Mouse (Mus musculus): ENCODE data around the gene Slc25a1. TPM values are rescaled to one million over a fixed set of nuclear protein-coding genes. Genes with fewer than 3 reads are reported as not detected.
"Not testable (repeated sequence)": the region's sequence is repeated elsewhere in the genome, so short reads cannot be mapped to it uniquely, and the experiment has no call there.

Slc25a1 gene
- 139 and 145 TPM in 2 replicates for polyA plus RNA-seq (2015; fragmentation: Nextera tagmentation; extraction: Ambion mirVana)

DNA sequence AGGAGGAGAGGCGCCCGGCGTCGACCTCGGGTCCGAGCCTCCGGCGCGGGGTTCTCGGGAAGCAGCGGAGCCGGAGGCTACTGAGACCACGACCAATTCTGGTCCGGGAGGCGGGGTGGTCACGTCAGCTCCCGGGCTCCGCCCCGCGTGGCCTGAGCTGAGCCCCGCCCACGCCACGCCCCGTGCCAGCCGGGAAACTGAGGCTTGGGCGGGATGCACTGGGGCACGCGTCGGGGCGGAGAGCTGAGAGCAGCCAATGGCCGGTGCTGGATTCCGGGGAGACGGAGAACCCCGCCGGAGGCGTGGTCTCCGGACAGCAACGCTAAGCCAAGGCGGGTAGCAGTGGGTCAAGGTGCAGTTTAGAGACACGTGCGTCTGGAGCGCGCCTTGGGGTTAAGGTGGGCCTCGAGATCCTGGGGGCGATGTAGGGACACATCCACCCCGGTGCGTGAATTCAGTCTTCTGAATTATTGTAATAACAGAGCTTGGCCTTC is at the start of gene Slc25a1:
Gene Slc25a1 (minus strand): TSS at position 133 of the 494 bp plus-strand sequence.
- Histone ChIP-seq H3K4me2 (replicated peaks) (peak within 1 kb of the TSS; percentile 95), H3K36me3 (peaks cover 10% of the 10 kb centered on the region; the same call in 1 of the 2 replicates), H3K27ac (replicated peaks) (peak within 1 kb of the TSS; percentile 83), H3K9ac (replicated peaks) (peak within 1 kb of the TSS; percentile 77), H3K27me3 (no peaks in the 10 kb centered on the region), H3K9me3 (no peaks in the 10 kb centered on the region), H3K4me1 (peaks cover 22% of the 10 kb centered on the region), H3K4me3 (peak within 1 kb of the TSS; percentile 78)
- peak; percentile 86 for ATAC-seq (replicated peaks)
- WGBS: under 1% methylated on average over 47 of the region's 47 CpGs

DNA sequence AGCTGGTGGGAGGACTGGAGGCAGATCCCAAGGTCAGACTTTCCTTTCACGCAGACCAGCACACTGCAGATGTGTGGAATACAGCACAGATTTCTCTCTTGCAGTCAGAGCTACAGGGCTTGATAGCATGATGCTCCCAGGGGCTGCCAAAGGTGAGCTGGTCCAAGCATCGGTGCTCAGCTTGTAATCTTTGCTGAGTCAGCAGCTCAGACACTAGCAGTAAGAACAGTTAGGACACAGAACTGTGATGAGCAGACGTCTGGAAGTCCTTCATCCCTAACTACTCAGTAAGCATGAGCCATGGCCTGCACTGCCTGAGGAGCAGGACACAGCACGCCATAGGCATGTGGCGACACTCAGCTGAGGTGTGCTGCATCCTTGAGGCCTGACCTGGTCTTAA is 43.8 kb upstream of the Slc25a1 start:
- WGBS: 73% methylated on average over 5 of the region's 5 CpGs
- Histone ChIP-seq H3K4me1 (no peaks in the 10 kb centered on the region), H3K4me2 (replicated peaks) (no peak overlapping the region), H3K27me3 (no peaks in the 10 kb centered on the region), H3K36me3 (no peaks in the 10 kb centered on the region), H3K9me3 (no peaks in the 10 kb centered on the region), H3K4me3 (no peak overlapping the region), H3K27ac (replicated peaks) (no peak overlapping the region), H3K9ac (replicated peaks) (no peak overlapping the region)
- no peak for ATAC-seq (replicated peaks)

DNA sequence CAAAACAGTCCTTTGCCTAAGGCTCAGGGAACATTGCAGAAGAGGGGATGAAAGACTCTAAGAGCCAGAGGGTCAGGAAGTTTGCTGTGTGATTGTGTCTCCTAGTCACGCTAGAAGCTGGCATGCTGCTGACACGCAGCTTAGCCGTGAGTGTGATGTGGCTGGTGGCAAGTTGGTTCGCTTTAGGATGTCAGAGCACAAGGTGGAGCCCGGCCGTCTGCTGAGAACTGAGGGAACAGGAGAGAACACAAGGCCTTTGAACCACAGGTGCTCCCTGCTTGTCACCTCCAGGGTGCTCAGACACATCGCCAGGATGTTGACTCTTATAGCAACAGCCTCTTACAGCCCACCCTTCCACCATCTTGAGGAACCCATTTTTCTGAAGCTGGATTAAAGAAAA is 34.1 kb upstream of the Slc25a1 start:
- Histone ChIP-seq H3K9ac (replicated peaks) (no peak overlapping the region), H3K27me3 (no peaks in the 10 kb centered on the region), H3K36me3 (no peaks in the 10 kb centered on the region), H3K4me1 (no peaks in the 10 kb centered on the region), H3K4me2 (replicated peaks) (no peak overlapping the region), H3K9me3 (no peaks in the 10 kb centered on the region), H3K27ac (replicated peaks) (no peak overlapping the region), H3K4me3 (no peak overlapping the region)
- 83% methylated on average over 7 of the region's 7 CpGs for WGBS
- no peak for ATAC-seq (replicated peaks)

- WGBS: 94% methylated on average over 17 of the region's 17 CpGs
- H3K36me3 ChIP-seq; H3K4me2 ChIP-seq (replicated peaks); H3K27me3 ChIP-seq; H3K9ac ChIP-seq (replicated peaks); H3K9me3 ChIP-seq; H3K4me3 ChIP-seq; ATAC-seq (replicated peaks); H3K27ac ChIP-seq (replicated peaks); H3K4me1 ChIP-seq: not testable (repeated sequence)
Observed at GRCm38 (mm10) chr16:17956052-17956638, 28.1 kb upstream of the Slc25a1 start.

DNA sequence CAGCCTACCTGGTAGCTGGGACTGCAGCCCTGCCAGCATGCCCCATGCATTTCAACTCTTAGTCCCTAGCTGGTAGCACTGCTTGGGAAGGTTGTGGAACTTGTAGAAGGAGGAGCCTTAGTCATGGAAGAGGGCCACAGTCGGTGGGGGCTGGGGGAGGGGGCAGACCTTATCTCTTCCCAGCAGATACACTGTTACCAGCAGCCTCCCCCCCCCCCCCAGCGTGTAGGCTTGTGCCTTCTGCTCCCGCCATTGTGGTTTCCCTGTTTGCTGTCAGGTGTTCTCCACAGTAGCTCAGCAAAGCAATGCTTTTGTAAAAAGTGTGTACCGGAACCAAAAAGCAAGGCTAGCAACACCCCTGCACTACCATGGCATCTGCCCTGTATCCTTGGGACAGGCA is 23.6 kb upstream of the Slc25a1 start:
- ATAC-seq (replicated peaks): no peak
- Histone ChIP-seq H3K4me2 (replicated peaks) (no peak overlapping the region), H3K27ac (replicated peaks) (no peak overlapping the region), H3K27me3 (no peaks in the 10 kb centered on the region), H3K9me3 (no peaks in the 10 kb centered on the region), H3K4me1 (no peaks in the 10 kb centered on the region), H3K36me3 (no peaks in the 10 kb centered on the region), H3K9ac (replicated peaks) (no peak overlapping the region), H3K4me3 (no peak overlapping the region)
- 83% methylated on average over 4 of the region's 4 CpGs for WGBS

DNA sequence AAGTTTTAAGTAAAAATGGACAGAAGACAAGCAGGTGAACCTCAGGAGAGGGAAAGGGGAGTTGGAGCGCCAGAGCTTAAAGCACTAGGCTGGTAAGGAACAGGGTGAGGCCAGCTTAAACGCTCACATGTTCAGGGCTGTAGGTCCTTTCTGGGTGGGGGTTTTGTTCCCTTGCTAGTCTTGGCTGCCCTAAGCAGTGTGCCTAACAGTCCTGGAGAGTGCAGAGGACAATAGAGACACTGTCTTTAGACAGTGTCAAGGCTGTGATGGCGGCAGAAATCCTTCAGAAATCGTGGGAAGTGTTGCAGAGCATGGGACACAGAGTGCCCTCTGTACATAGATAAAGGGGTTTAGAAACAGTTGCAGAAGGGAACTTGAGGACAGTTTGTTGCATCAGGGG is 22.0 kb upstream of the Slc25a1 start:
- H3K27ac ChIP-seq (replicated peaks): no peak overlapping the region
- 25% methylated on average over 4 of the region's 4 CpGs for WGBS
- no peak for ATAC-seq (replicated peaks)

DNA sequence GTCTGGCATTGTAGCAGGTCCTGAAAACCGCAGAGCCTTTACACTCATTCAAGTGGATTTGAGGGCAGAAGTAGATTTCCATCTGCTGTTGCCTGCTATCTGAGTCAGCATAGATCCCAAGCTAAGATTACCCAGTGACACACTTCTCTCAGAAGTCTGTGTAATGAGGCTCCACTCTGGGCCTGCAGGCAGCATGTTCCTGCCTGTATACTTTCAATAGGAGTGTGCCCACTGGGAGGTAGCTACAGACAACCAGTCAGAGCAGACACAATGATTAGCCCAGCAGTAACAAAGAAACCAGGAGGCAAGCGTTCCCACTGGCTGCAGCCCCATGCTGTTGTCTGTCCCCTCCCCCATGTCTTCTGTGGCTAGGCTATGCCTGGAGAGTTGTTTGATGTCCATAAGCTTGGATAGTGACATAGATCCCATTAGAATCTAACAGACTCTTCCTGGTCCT is 21.4 kb upstream of the Slc25a1 start:
- H3K9me3 ChIP-seq: no peaks in the 10 kb centered on the region
- H3K27ac ChIP-seq (replicated peaks): no peak overlapping the region
- H3K9ac ChIP-seq (replicated peaks): no peak overlapping the region
- peak; percentile 48 for ATAC-seq (replicated peaks)
- no peak overlapping the region for H3K4me2 ChIP-seq (replicated peaks)
- no peak overlapping the region for H3K4me3 ChIP-seq
- WGBS: 14% methylated on average over 2 of the region's 2 CpGs
- no peaks in the 10 kb centered on the region for H3K27me3 ChIP-seq
- no peaks in the 10 kb centered on the region for H3K36me3 ChIP-seq
- no peaks in the 10 kb centered on the region for H3K4me1 ChIP-seq

More for the DNA sequence above, 22.0 kb upstream of the Slc25a1 start:
- Histone ChIP-seq H3K36me3 (no peaks in the 10 kb centered on the region), H3K4me3 (no peak overlapping the region), H3K27me3 (no peaks in the 10 kb centered on the region), H3K9me3 (no peaks in the 10 kb centered on the region), H3K9ac (replicated peaks) (no peak overlapping the region), H3K4me2 (replicated peaks) (no peak overlapping the region), H3K4me1 (no peaks in the 10 kb centered on the region)

GRCm38 (mm10) chr16:17945081-17945831 is 17.2 kb upstream of the Slc25a1 start:
- 60% methylated on average over 7 of the region's 7 CpGs for WGBS
- H3K27ac ChIP-seq (replicated peaks): no peak overlapping the region
- ATAC-seq (replicated peaks): no peak

GRCm38 (mm10) chr16:17943466-17943865 is 15.4 kb upstream of the Slc25a1 start:
- Histone ChIP-seq H3K4me1 (0 out of 2 replicates have a peak, but pooled peaks cover 7% of the 10 kb centered on the region), H3K27me3 (no peaks in the 10 kb centered on the region), H3K27ac (replicated peaks) (no peak overlapping the region), H3K36me3 (no peaks in the 10 kb centered on the region), H3K9ac (replicated peaks) (no peak overlapping the region), H3K4me2 (replicated peaks) (no peak overlapping the region), H3K4me3 (no peak overlapping the region), H3K9me3 (no peaks in the 10 kb centered on the region)
- 66% methylated on average over 8 of the region's 8 CpGs for WGBS
- no peak for ATAC-seq (replicated peaks)

More at GRCm38 (mm10) chr16:17945081-17945831, 17.2 kb upstream of the Slc25a1 start:
- Histone ChIP-seq H3K4me2 (replicated peaks) (no peak overlapping the region), H3K9ac (replicated peaks) (no peak overlapping the region), H3K4me3 (no peak overlapping the region), H3K36me3 (no peaks in the 10 kb centered on the region), H3K27me3 (no peaks in the 10 kb centered on the region), H3K9me3 (no peaks in the 10 kb centered on the region), H3K4me1 (no peaks in the 10 kb centered on the region)

DNA sequence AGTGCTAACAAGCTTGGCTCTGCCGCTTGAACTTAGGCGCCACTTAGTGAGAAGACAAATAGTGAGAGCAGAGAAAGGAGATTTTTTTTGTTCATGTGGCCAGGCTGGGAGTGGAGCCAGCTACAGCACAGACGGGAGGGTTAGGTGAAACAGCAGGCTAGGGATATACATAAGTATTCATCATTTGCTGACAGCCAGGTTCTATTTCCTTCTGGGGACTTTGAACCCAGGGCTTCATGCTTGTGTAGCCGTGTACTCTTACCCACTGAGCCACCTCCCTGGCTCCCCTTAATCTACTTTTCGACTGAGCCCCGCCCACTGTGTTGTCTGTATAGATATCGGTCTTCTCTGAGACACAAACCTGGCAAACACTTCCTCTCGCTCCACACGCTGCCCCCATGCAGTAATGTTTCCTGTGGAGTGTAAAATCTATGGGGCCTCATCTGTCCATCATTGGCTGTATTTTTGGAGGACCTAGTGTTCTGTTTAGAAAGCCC is 11.3 kb upstream of the Slc25a1 start:
- Histone ChIP-seq H3K4me3 (no peak overlapping the region), H3K36me3 (no peaks in the 10 kb centered on the region), H3K27me3 (no peaks in the 10 kb centered on the region), H3K9me3 (no peaks in the 10 kb centered on the region), H3K4me1 (0 out of 2 replicates have a peak, but pooled peaks cover 8% of the 10 kb centered on the region), H3K4me2 (replicated peaks) (no peak overlapping the region), H3K9ac (replicated peaks) (no peak overlapping the region), H3K27ac (replicated peaks) (0 out of 2 replicates have a peak overlapping the region, but pooled peaks have one; percentile 9)
- ATAC-seq (replicated peaks): no peak
- WGBS: 38% methylated on average over 9 of the region's 9 CpGs

GRCm38 (mm10) chr16:17938821-17939220 is 10.8 kb upstream of the Slc25a1 start:
- Histone ChIP-seq H3K27me3 (no peaks in the 10 kb centered on the region), H3K4me3 (no peak overlapping the region), H3K36me3 (no peaks in the 10 kb centered on the region), H3K4me2 (replicated peaks) (no peak overlapping the region), H3K4me1 (0 out of 2 replicates have a peak, but pooled peaks cover 8% of the 10 kb centered on the region), H3K27ac (replicated peaks) (0 out of 2 replicates have a peak overlapping the region, but pooled peaks have one; percentile 9), H3K9me3 (no peaks in the 10 kb centered on the region), H3K9ac (replicated peaks) (no peak overlapping the region)
- peak; percentile 63 for ATAC-seq (replicated peaks)
- WGBS: 9% methylated on average over 7 of the region's 7 CpGs

DNA sequence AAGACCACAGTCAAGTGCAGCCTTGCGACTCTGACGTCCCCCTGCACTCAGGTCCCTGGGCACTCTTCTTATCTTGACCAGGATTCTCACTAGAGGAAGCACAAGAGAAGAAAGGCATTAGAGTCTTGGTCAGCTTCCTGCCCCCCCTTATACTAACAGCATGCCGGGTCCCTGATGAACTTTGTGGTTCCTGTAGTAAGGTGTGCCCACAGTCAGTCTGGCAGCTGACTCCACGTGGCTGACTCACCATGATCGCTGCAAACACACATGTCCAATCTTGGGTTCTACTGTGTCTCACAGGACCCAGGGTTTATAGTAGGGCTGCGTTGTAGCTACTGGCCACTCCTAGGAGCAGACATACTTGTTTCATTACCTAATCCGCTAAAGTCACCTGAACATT is 10.2 kb upstream of the Slc25a1 start:
- Histone ChIP-seq H3K4me2 (replicated peaks) (no peak overlapping the region), H3K4me1 (0 out of 2 replicates have a peak, but pooled peaks cover 8% of the 10 kb centered on the region), H3K9me3 (no peaks in the 10 kb centered on the region), H3K4me3 (no peak overlapping the region), H3K27ac (replicated peaks) (no peak overlapping the region), H3K27me3 (no peaks in the 10 kb centered on the region), H3K9ac (replicated peaks) (no peak overlapping the region), H3K36me3 (no peaks in the 10 kb centered on the region)
- no peak for ATAC-seq (replicated peaks)
- WGBS: 78% methylated on average over 7 of the region's 7 CpGs

Measured in forebrain, embryonic 15.5 days (tissue).